Mouse (Mus musculus) stomach, adult 2 months (tissue): Measurements from ENCODE around the gene Srl. TPM values are rescaled to one million over a fixed set of nuclear protein-coding genes. Genes with fewer than 3 reads are reported as not detected.

Experiments
- polyA plus RNA-seq: library from polyadenylated mRNA; depleted of rRNA; stranded (reverse); fragments of >200 nt; gene quantifications from 2 replicates; pipeline ENCODE4 v1.2.3, GENCODE M21; 2012; rRNA removed

Srl gene
- polyA plus RNA-seq = 0.80 and 1.2 TPM in 2 replicates

GRCm38 (mm10) chr16:4541501-4542198, at the start of gene Srl:
Gene Srl, minus strand, starts transcription at chr16:4541816.

GRCm38 (mm10) chr16:4559715-4560144, 18.1 kb upstream of the Srl start, which contains the start of gene Tfap4:
Gene Tfap4, minus strand, starts transcription at chr16:4559854.

Other genes with a start within 250 kb of the Srl start
- gene Adcy9, start 121.3 kb downstream of the Srl start, polyA plus RNA-seq = 2.4 and 3.6 TPM in 2 replicates
- 2.3 and 3.2 TPM in 2 replicates for gene Tfap4, start 18.0 kb upstream of the Srl start, polyA plus RNA-seq
- gene Glis2, start 52.9 kb upstream of the Srl start, polyA plus RNA-seq = 9.9 and 10.0 TPM in 2 replicates
- 9.5 and 13.0 TPM in 2 replicates for gene Pam16, start 83.2 kb upstream of the Srl start, polyA plus RNA-seq
- 17.9 and 28.0 TPM in 2 replicates for gene Vasn, start 98.1 kb upstream of the Srl start, polyA plus RNA-seq
- gene Dnaja3, start 98.2 kb upstream of the Srl start, polyA plus RNA-seq = 8.5 and 9.2 TPM in 2 replicates
- gene Coro7, start 138.0 kb upstream of the Srl start, polyA plus RNA-seq = 21.3 and 22.7 TPM in 2 replicates
- 1.1 and 1.6 TPM in 2 replicates for gene Nmral1, start 177.5 kb upstream of the Srl start, polyA plus RNA-seq
- 14.6 and 16.8 TPM in 2 replicates for gene Hmox2, start 184.5 kb upstream of the Srl start, polyA plus RNA-seq
- gene Cdip1, start 248.5 kb upstream of the Srl start, polyA plus RNA-seq = 39.6 and 41.2 TPM in 2 replicates